Mouse (Mus musculus) spleen, adult 2 months (tissue): ENCODE measurements around the gene Sdk1. TPM values are rescaled to one million over a fixed set of nuclear protein-coding genes. Genes with fewer than 3 reads are reported as not detected.

Source experiments
- DNase-seq, 2 experiments: peaks; one replicate each; pipeline versions ENCODE4 v3.0.0 to v3.0.0-alpha.2; 2012 to 2021; ENCODE audit warnings: low spot score in 2 of 2, low read depth in 1 of 2
- H3K27ac ChIP-seq: fragments of 200-500 bp; 2 replicates; pipeline ENCODE4 v1.5.1; 2012; ENCODE audit warnings: low read length, inconsistent platforms; ENCODE audit not compliant: insufficient read depth
- H3K27me3 ChIP-seq: fragments of 200-500 bp; 2 replicates; pipeline ENCODE4 v1.6.1; 2012; ENCODE audit warnings: mild to moderate bottlenecking, moderate library complexity, low read length, inconsistent platforms; ENCODE audit not compliant: control insufficient read depth, insufficient read depth
- H3K36me3 ChIP-seq: fragments of 200-500 bp; 2 replicates; pipeline ENCODE4 v1.6.1; 2012; ENCODE audit warnings: mild to moderate bottlenecking, low read length, inconsistent platforms; ENCODE audit not compliant: control insufficient read depth, insufficient read depth
- H3K4me1 ChIP-seq: fragments of 200-500 bp; 2 replicates; pipeline ENCODE4 v1.6.1; 2011; ENCODE audit warnings: inconsistent platforms; ENCODE audit not compliant: control insufficient read depth, insufficient read depth, insufficient read length
- H3K4me3 ChIP-seq: fragments of 200-500 bp; 2 replicates; pipeline ENCODE4 v1.5.1; 2011; ENCODE audit warnings: mild to moderate bottlenecking, inconsistent platforms; ENCODE audit not compliant: insufficient read depth, insufficient read length; ENCODE audit errors: extremely low read depth
- CTCF ChIP-seq: fragments of 200-500 bp; IDR thresholded peaks from 2 replicates; pipeline ENCODE4 v1.5.1; 2011; ENCODE audit warnings: mild to moderate bottlenecking, inconsistent platforms; ENCODE audit not compliant: insufficient read depth, insufficient read length, insufficient replicate concordance; ENCODE audit errors: extremely low read depth
- POLR2A ChIP-seq: fragments of 200-500 bp; IDR thresholded peaks from 2 replicates; pipeline ENCODE4 v1.6.1; 2011; ENCODE audit warnings: low read depth, low read length, inconsistent platforms
- WGBS: fragments of 180-500 bp; shearing (Covaris S2); methylation state at CpG from one replicate; pipeline ENCODE4 v1.1.7; 2018; 5-methylcytosine and 5-hydroxymethylcytosine counted together
- polyA plus RNA-seq: library from polyadenylated mRNA; depleted of rRNA; stranded (reverse); fragments of >200 nt; gene quantifications from 2 replicates; pipeline ENCODE4 v1.2.3, GENCODE M21; 2012

The Sdk1 gene
- polyA plus RNA-seq, 1 experiment, result 0.62 TPM

DNA sequence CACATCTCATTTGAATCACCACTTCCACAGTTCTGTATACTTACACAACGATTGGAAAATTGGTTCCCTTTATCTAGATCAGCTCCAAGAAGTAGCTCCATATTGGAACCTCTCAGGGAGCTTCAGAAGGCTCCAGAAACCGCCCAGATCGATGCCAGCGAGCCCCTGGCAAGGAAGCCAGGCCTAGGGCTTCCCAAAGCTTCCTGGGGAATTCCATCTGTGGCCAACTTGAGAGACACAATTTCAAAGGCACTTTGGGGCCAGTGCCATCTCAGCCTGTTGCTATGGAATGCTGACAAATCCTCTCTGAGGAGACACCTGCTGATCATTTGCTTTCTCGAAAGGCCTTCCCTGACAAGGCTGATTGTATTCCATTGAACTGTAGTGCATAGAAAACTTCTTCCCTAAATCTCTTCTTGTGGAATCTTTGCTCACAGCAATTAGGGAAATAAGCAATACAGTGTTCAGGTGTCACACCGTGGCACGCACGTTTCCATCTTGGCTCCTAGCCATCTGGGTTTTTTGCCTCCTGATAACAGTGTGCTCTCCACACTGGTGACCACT is 595.7 kb downstream of the Sdk1 start:
- Histone ChIP-seq H3K36me3 (no peaks in the 10 kb centered on the region), H3K4me1 (no peaks in the 10 kb centered on the region), H3K27ac (no peak overlapping the region), H3K4me3 (no peak overlapping the region), H3K27me3 (0 out of 2 replicates have a peak, but pooled peaks cover 1% of the 10 kb centered on the region)
- no peak for TF ChIP-seq CTCF
- TF ChIP-seq POLR2A, result no peak
- no peak for DNase-seq
- 74% methylated on average over 8 of the region's 8 CpGs for WGBS

DNA sequence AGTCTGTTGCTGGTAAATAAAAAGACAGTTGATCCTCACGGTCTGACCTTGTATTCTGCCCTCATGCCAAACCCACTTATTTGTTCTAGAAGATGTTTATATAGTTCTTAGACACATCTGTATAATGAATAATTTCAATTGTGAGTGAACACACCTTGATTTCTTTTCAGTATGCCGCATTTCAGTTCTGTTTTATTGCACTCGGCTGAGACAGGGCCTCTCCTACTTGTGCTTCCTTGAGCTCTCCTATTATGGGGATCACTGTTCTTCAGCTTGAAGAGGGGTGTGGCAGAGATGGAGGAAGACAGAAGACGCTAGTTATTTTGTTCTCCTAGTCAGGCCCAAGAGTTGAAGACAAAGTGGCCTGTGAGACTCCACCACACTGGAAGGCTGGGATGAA is 603.4 kb downstream of the Sdk1 start:
- H3K27me3 ChIP-seq, result no peaks in the 10 kb centered on the region
- no peak for DNase-seq
- WGBS, result 93% methylated on average over 4 of the region's 4 CpGs
- H3K4me1 ChIP-seq, result no peaks in the 10 kb centered on the region
- H3K4me3 ChIP-seq, result no peak overlapping the region
- TF ChIP-seq CTCF (no peak), POLR2A (no peak)
- H3K36me3 ChIP-seq, result no peaks in the 10 kb centered on the region
- no peak overlapping the region for H3K27ac ChIP-seq

GRCm38 (mm10) chr5:141847686-141848085 is 606.4 kb downstream of the Sdk1 start:
- WGBS, result 87% methylated on average over 4 of the region's 4 CpGs
- Histone ChIP-seq H3K36me3 (no peaks in the 10 kb centered on the region), H3K4me1 (no peaks in the 10 kb centered on the region), H3K4me3 (no peak overlapping the region), H3K27ac (no peak overlapping the region), H3K27me3 (no peaks in the 10 kb centered on the region)
- TF ChIP-seq POLR2A, result no peak
- no peak for TF ChIP-seq CTCF
- no peak for DNase-seq

DNA sequence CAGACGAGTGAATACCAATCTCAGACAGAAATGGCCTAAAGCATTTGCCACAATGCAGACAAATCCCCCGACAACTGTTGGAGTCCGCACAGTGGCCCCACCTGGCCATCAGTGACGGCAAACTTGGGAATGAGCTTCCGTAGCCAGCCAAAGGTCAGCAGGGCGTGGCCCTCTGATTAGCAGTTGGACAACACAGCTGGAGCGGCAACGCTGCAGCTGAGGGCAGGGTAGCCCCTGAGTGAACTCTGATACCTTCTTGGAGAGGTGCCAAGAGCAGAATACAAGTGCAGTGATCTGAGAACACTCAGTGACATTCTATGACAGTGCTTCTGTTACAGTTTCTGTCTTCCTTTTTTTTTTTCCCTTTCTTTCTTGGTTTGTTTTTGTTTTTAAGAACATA is 610.9 kb downstream of the Sdk1 start:
- H3K27me3 ChIP-seq, result no peaks in the 10 kb centered on the region
- H3K27ac ChIP-seq, result no peak overlapping the region
- no peaks in the 10 kb centered on the region for H3K36me3 ChIP-seq
- no peak for DNase-seq
- no peak overlapping the region for H3K4me3 ChIP-seq
- no peaks in the 10 kb centered on the region for H3K4me1 ChIP-seq
- 84% methylated on average over 8 of the region's 8 CpGs for WGBS
- TF ChIP-seq CTCF (no peak), POLR2A (no peak)

DNA sequence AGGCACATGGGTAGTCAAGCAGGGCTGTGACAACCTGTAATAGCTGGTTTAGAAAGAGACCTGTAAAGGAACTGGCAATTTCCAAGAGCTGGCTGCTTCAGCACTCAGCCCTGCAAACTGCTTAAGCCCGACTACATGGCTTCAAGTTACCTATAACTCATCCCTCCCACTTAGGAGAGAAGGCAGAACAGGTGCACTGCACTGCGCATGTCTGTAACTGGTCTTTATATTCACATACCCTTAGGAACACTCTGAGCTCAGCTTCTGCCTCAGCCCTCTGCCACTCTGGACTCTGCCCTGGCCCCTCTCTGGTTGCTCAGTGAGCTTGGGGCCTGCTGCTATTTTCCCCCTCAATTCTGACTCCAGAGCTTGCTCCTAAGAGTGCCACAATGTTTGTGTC is 615.2 kb downstream of the Sdk1 start:
- no peak overlapping the region for H3K27ac ChIP-seq
- H3K4me3 ChIP-seq, result no peak overlapping the region
- no peaks in the 10 kb centered on the region for H3K4me1 ChIP-seq
- H3K27me3 ChIP-seq, result no peaks in the 10 kb centered on the region
- DNase-seq, result no peak
- WGBS, result 82% methylated on average over 2 of the region's 2 CpGs
- TF ChIP-seq POLR2A, result no peak
- TF ChIP-seq CTCF, result no peak
- H3K36me3 ChIP-seq, result no peaks in the 10 kb centered on the region

- no peaks in the 10 kb centered on the region for H3K4me1 ChIP-seq
- no peak for DNase-seq
- H3K36me3 ChIP-seq, result no peaks in the 10 kb centered on the region
- TF ChIP-seq CTCF, result no peak
- no peak for TF ChIP-seq POLR2A
- no peak overlapping the region for H3K27ac ChIP-seq
- H3K27me3 ChIP-seq, result no peaks in the 10 kb centered on the region
- H3K4me3 ChIP-seq, result no peak overlapping the region
- WGBS, result 84% methylated on average over 1 of the region's 1 CpGs
Observed at GRCm38 (mm10) chr5:141857781-141858180, 616.5 kb downstream of the Sdk1 start.

GRCm38 (mm10) chr5:141858406-141859160 is 617.3 kb downstream of the Sdk1 start:
- no peak overlapping the region for H3K4me3 ChIP-seq
- TF ChIP-seq POLR2A, result no peak
- no peak for TF ChIP-seq CTCF

More at GRCm38 (mm10) chr5:141858406-141859160, 617.3 kb downstream of the Sdk1 start:
- Histone ChIP-seq H3K27me3 (no peaks in the 10 kb centered on the region), H3K36me3 (no peaks in the 10 kb centered on the region), H3K27ac (no peak overlapping the region), H3K4me1 (no peaks in the 10 kb centered on the region)
- 69% methylated on average over 8 of the region's 8 CpGs for WGBS
- DNase-seq, result no peak
